Mouse (Mus musculus) G1E (cell line): ENCODE measurements around the gene Kcnj4. TPM values are rescaled to one million over a fixed set of nuclear protein-coding genes. Genes with fewer than 3 reads are reported as not detected.

ENCODE experiments used
- ATAC-seq: 2 replicates; pipeline ENCODE4 v1.8.0; 2016; ENCODE audit warnings: mild to moderate bottlenecking; ENCODE audit not compliant: insufficient number of reproducible peaks, poor library complexity, low FRiP score, severe bottlenecking; ENCODE audit errors: extremely low read depth
- DNase-seq: peaks from one replicate; pipeline ENCODE4 v3.0.0; 2012; ENCODE audit warnings: low spot score
- H3K27me3 ChIP-seq: 2 replicates; pipeline ENCODE4 v1.6.1; 2012; ENCODE audit warnings: mild to moderate bottlenecking, low read length, inconsistent platforms; ENCODE audit not compliant: insufficient read depth
- H3K36me3 ChIP-seq: replicated peaks from 2 replicates; pipeline ENCODE3; 2012; ENCODE audit warnings: mild to moderate bottlenecking, inconsistent platforms
- H3K4me1 ChIP-seq: 2 replicates; pipeline ENCODE4 v1.6.1; 2012; ENCODE audit warnings: low read depth, low read length, inconsistent platforms, mixed read lengths; ENCODE audit not compliant: insufficient read depth
- H3K4me3 ChIP-seq: 2 replicates; pipeline ENCODE4 v1.5.1; 2012; ENCODE audit warnings: low read depth, mild to moderate bottlenecking, inconsistent platforms, low read length, moderate library complexity, mixed read lengths
- H3K9me3 ChIP-seq: replicated peaks from 2 replicates; pipeline ENCODE4 v1.6.1; 2012; ENCODE audit warnings: inconsistent platforms
- CTCF ChIP-seq: IDR thresholded peaks from 2 replicates; pipeline ENCODE4 v1.5.1; 2012; ENCODE audit warnings: low read depth, low read length, inconsistent platforms, mixed read lengths
- GATA1 ChIP-seq: IDR thresholded peaks from 2 replicates; pipeline ENCODE4 v1.6.1; 2012; ENCODE audit warnings: borderline replicate concordance, low read length, inconsistent platforms, mixed read lengths
- GATA2 ChIP-seq: IDR thresholded peaks from 2 replicates; pipeline ENCODE4 v1.6.1; 2012; ENCODE audit warnings: low read depth, low read length, inconsistent platforms, borderline replicate concordance
- POLR2AphosphoS5 ChIP-seq: IDR thresholded peaks from 2 replicates; pipeline ENCODE4 v1.6.1; 2012; ENCODE audit warnings: low read depth, low read length, inconsistent platforms; ENCODE audit not compliant: insufficient replicate concordance
- TAL1 ChIP-seq: conservative IDR thresholded peaks from 2 replicates; pipeline ENCODE4 v1.6.1; 2012; ENCODE audit warnings: low read depth, low read length, inconsistent platforms, mixed read lengths
- polyA plus RNA-seq: library from polyadenylated mRNA; stranded (reverse); fragments of >175 nt; gene quantifications from 2 replicates; pipeline ENCODE4 v1.2.3, GENCODE M21; 2012
- total RNA-seq, 2 experiments: library from RNA; stranded (forward) in 1 of 2; stranded (reverse) in 1 of 2; fragments of 200-1000 nt in 1 of 2; fragments of >200 nt in 1 of 2; fragmentation: Nextera tagmentation in 1 of 2; gene quantifications; 2 replicates each; pipeline ENCODE4 v1.2.3; 2014 to 2017

Gene Kcnj4
- total and polyA plus RNA-seq, 3 experiments = 0.05 TPM; not detected in 2

DNA sequence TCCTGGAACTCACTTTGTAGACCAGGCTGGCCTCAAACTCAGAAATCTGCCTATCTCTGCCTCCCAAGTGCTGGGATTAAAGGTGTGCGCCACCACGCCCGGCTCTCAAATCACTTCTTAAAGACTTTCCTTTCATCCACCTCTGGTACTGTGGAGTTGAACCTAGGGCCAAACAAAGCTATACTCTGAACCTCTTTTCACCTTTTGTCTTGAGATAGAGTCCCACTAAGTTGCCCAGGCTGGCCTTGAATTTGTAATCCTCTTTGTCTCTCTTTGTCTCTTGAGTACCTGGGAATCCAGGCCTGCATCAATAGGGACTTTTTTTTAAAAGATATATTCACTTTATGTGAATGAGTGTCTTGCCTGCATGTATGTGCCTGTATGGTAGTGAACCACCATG is 57.0 kb downstream of the Kcnj4 start:
- no peaks in the 10 kb centered on the region for H3K9me3 ChIP-seq
- DNase-seq (no peak), ATAC-seq (no peak)
- peaks cover 21% of the 10 kb centered on the region for H3K27me3 ChIP-seq
- TF ChIP-seq CTCF (no peak), GATA1 (no peak), POLR2AphosphoS5 (no peak), TAL1 (no peak), GATA2 (no peak)
- no peaks in the 10 kb centered on the region for H3K4me1 ChIP-seq
- H3K36me3 ChIP-seq = no peaks in the 10 kb centered on the region
- no peak overlapping the region for H3K4me3 ChIP-seq

DNA sequence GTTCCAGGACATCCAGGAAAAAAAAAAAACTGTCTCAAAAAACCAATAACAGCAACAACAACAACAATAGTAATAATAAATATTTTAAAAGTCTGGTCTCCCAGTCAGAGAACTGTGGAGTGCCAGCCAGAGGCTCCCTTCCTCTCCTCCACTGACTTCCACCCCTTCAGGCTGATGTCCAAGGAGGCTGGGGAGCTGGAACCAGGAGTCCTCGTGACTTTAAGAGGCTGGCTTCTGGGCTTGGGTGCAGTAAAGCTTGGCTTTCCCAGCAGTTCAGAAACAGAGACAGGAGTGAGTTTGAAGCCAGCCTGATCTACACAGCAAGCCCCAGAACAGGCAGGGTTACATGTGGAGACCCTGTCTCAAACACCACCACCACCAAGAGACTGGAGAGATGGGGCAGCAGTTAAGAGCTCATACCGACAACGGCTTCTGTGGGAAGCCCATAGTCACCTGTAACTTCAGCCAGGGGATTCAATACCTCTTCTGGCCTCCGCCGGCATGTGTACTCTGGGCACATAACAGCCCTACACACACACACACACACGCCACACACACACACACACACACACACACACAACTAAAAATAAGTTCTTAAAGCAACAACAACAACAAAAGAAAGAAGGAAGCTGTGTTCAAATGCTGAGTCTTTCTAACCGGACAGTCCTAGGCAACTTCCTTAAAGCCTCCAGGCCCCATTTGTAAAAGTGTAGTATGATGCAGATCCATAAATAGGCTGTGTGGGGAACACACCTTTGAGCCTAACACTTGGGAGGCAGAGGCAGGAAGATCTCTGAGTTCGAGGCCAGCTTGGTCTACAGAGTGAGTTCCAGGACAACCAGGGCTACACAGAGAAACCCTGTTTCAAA is 59.0 kb downstream of the Kcnj4 start:
- DNase-seq (no peak), ATAC-seq (no peak)
- no peaks in the 10 kb centered on the region for H3K4me1 ChIP-seq
- peaks cover 33% of the 10 kb centered on the region for H3K27me3 ChIP-seq
- no peak for TF ChIP-seq GATA1
- TF ChIP-seq TAL1 = no peak
- no peak for TF ChIP-seq GATA2
- no peak for TF ChIP-seq CTCF
- TF ChIP-seq POLR2AphosphoS5 = no peak
- no peak overlapping the region for H3K4me3 ChIP-seq
- no peaks in the 10 kb centered on the region for H3K9me3 ChIP-seq
- H3K36me3 ChIP-seq = no peaks in the 10 kb centered on the region

DNA sequence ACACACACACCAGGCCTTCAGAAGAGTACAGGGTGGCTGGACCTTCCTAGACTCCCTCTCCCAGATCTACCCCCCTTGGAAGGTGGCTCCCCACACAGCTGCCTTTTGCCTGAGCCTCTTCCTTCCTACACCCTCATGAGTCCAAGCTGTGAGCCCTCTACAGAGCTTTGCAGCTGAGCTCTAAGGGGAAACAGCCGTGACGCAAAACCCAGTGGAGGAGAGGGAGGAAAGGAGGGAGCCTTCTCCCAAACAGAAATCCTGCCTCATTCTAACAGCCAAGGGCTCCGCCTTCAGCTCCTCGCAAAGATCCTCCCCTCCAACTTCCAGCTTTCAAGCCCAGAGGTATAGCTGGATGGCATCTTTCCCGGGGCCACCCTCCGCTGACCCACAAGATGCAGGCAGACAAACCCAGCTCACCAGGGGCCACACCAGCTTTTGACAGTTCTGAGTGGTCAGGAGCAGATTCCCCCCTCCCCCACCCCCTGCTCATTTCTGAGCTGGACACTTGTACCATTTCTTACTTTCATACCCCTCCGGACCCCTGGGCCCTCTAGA is 61.1 kb downstream of the Kcnj4 start:
- Histone ChIP-seq H3K36me3 (no peaks in the 10 kb centered on the region), H3K9me3 (no peaks in the 10 kb centered on the region), H3K4me1 (no peaks in the 10 kb centered on the region), H3K27me3 (peaks cover 43% of the 10 kb centered on the region), H3K4me3 (no peak overlapping the region)
- ATAC-seq (no peak), DNase-seq (no peak)
- TF ChIP-seq GATA1 (no peak), CTCF (no peak), GATA2 (no peak), POLR2AphosphoS5 (no peak), TAL1 (no peak)

DNA sequence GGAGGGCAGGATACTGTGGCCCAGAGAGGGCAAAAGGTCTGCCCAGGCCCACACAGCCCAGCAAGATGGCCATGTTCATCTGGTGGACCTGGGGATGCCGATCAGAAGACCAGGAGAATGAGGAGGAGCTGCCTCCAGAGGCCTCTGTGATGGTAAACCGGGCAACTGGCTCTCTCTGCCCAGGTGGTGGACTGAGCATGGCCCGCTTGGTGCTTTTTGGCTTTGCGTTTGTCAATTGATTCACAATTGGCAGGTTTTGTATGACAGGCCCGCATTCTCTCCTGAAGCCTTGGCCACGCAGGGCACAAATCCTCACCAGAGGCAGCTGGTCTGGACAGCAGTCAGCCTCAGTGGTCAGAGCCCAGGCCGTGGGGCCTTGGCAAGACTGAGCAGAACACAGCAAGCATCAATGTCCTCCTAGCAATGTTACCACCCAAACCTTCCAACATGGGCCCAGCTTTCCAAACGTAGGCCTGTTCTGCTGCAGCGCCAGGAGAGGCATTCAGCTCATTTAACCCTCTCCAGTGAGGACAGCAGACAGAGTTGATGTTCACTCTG is 62.0 kb downstream of the Kcnj4 start:
- Histone ChIP-seq H3K4me3 (no peak overlapping the region), H3K4me1 (no peaks in the 10 kb centered on the region), H3K36me3 (no peaks in the 10 kb centered on the region), H3K9me3 (no peaks in the 10 kb centered on the region), H3K27me3 (peaks cover 43% of the 10 kb centered on the region)
- TF ChIP-seq CTCF = no peak
- no peak for TF ChIP-seq GATA2
- no peak for TF ChIP-seq GATA1
- no peak for TF ChIP-seq TAL1
- TF ChIP-seq POLR2AphosphoS5 = no peak
- ATAC-seq (no peak), DNase-seq (no peak)

DNA sequence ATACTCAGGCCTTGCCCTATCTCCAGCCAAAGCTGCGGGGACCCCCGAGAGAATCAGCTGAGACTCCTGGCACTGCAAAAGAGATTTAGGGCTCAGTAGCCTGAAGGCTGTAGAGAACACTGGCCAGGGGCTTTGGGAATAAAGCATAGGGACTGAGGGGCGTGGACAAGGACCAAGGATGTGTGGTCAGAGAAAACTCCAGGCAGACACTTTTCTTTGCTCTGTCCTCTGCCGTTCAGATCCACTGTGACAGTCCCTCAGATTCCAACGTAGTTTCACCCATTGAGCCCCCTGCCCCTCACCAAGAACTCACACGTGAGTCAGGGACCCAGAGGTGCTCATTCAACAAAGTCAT is 62.8 kb downstream of the Kcnj4 start:
- TF ChIP-seq POLR2AphosphoS5 = no peak
- TF ChIP-seq CTCF = no peak
- TF ChIP-seq TAL1 = no peak
- TF ChIP-seq GATA1 = no peak
- no peak for TF ChIP-seq GATA2
- Histone ChIP-seq H3K4me1 (no peaks in the 10 kb centered on the region), H3K9me3 (no peaks in the 10 kb centered on the region), H3K36me3 (no peaks in the 10 kb centered on the region), H3K27me3 (peaks cover 43% of the 10 kb centered on the region), H3K4me3 (no peak overlapping the region)
- DNase-seq (no peak), ATAC-seq (no peak)

DNA sequence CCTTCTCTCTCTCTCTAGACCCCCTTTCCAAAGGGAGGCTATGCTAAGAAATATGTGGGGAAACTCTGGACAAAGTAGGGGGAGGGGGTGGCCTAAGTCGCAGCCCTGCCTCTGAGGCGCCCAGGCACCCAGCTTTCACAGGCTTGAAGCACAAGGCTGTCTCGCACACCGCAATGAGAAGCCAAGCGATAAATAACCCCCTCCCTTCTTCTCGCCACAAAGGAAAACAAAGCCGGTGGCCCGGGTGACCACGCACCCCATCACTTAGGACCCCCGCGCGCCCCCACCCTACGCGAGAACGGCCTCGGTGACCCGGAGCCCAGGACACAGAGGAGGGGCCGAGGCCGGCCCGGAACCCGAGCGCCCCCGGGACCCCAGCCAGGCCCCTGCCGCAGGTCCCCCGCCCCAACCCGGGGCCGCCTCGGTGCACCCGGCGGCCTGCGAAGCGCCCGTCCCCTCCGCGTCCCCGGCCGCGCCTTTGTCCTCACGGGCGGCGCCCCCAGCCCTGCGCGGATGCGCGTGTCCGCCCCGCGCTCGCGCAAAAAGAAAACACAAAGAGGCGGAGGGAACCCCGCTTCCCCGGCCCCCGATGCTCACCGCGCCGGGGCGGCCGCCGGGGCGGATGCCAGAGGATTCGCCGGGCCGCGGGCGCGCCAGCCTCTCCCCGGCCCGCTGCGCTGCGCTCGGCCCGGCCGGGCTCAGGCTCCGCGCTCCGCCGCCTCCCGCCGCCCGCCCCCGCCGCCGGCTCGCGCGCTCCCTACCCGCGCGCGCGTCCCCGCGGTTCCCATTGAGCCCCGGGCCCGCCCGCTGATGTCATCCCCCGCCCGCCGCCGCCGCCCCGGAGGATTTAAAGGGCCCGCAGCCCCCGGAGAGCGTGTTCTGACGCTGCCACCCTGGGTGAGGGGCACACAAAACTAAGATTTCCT is 63.4 kb downstream of the Kcnj4 start:
- DNase-seq (no peak), ATAC-seq (no peak)
- Histone ChIP-seq H3K36me3 (no peaks in the 10 kb centered on the region), H3K4me1 (no peaks in the 10 kb centered on the region), H3K27me3 (peaks cover 43% of the 10 kb centered on the region), H3K9me3 (no peaks in the 10 kb centered on the region), H3K4me3 (no peak overlapping the region)
- TF ChIP-seq GATA2 (no peak), GATA1 (no peak), TAL1 (no peak), CTCF (no peak), POLR2AphosphoS5 (no peak)
